Mouse (Mus musculus) ES-Bruce4 (cell line): ENCODE data around the gene Aste1. TPM values are rescaled to one million over a fixed set of nuclear protein-coding genes. Genes with fewer than 3 reads are reported as not detected.

Experiments
- H3K27ac ChIP-seq: 2 replicates; pipeline ENCODE4 v1.5.1; 2012; ENCODE audit warnings: low read length, inconsistent platforms; ENCODE audit not compliant: insufficient read depth
- H3K27me3 ChIP-seq: 2 replicates; pipeline ENCODE4 v1.6.1; 2012; ENCODE audit warnings: mild to moderate bottlenecking, low read length, inconsistent platforms; ENCODE audit not compliant: control insufficient read depth, poor library complexity, insufficient read depth, severe bottlenecking
- H3K36me3 ChIP-seq: 2 replicates; pipeline ENCODE4 v1.6.1; 2012; ENCODE audit warnings: inconsistent platforms, mild to moderate bottlenecking, low read length, moderate library complexity; ENCODE audit not compliant: control insufficient read depth, poor library complexity, insufficient read depth, severe bottlenecking
- H3K4me1 ChIP-seq: one replicate; pipeline ENCODE4 v1.8.1; 2011; ENCODE audit warnings: low read length; ENCODE audit not compliant: control insufficient read depth, insufficient read depth
- H3K4me3 ChIP-seq: 2 replicates; pipeline ENCODE4 v1.5.1; 2011; ENCODE audit warnings: low read depth, mild to moderate bottlenecking, low read length
- H3K9ac ChIP-seq: 2 replicates; pipeline ENCODE4 v1.6.1; 2012; ENCODE audit warnings: low read depth, mild to moderate bottlenecking, inconsistent platforms; ENCODE audit not compliant: poor library complexity, severe bottlenecking
- H3K9me3 ChIP-seq: replicated peaks from 2 replicates; pipeline ENCODE4 v1.6.1; 2012; ENCODE audit warnings: mild to moderate bottlenecking, low read length, inconsistent platforms; ENCODE audit not compliant: control insufficient read depth, poor library complexity, insufficient read depth, severe bottlenecking
- CTCF ChIP-seq: IDR thresholded peaks from one replicate; pipeline ENCODE4 v1.8.1; 2011; ENCODE audit warnings: low read depth, low read length
- EP300 ChIP-seq: IDR thresholded peaks from 2 replicates; pipeline ENCODE4 v1.6.1; 2011; ENCODE audit warnings: low read depth, low read length; ENCODE audit not compliant: insufficient read depth
- POLR2A ChIP-seq: IDR thresholded peaks from one replicate; pipeline ENCODE4 v1.8.1; 2011; ENCODE audit warnings: low read length; ENCODE audit not compliant: insufficient read depth
- polyA plus RNA-seq: library from polyadenylated mRNA; stranded (reverse); fragments of >200 nt; gene quantifications from 2 replicates; pipeline ENCODE4 v1.2.4, GENCODE M21; 2011; ENCODE audit warnings: low read depth; ENCODE audit not compliant: missing spikeins, insufficient read depth, insufficient read length

Gene Aste1
- polyA plus RNA-seq, result 11.0 and 15.5 TPM in 2 replicates

GRCm38 (mm10) chr9:105395218-105395627 lies at the start of gene Aste1, which contains the start of gene Nek11:
TSS of gene Aste1 (plus strand) at chr9:105395392.
TSS of gene Nek11 (minus strand) at chr9:105395524.
- Histone ChIP-seq H3K36me3 (peaks cover 21% of the 10 kb centered on the region), H3K4me3 (peak within 1 kb of the TSS; percentile 68), H3K27me3 (no peaks in the 10 kb centered on the region), H3K9ac (peak within 1 kb of the TSS; percentile 88), H3K4me1 (no peaks in the 10 kb centered on the region), H3K27ac (peak within 1 kb of the TSS; percentile 78), H3K9me3 (no peaks in the 10 kb centered on the region)
- TF ChIP-seq POLR2A, result no peak
- TF ChIP-seq CTCF, result no peak
- no peak for TF ChIP-seq EP300

DNA sequence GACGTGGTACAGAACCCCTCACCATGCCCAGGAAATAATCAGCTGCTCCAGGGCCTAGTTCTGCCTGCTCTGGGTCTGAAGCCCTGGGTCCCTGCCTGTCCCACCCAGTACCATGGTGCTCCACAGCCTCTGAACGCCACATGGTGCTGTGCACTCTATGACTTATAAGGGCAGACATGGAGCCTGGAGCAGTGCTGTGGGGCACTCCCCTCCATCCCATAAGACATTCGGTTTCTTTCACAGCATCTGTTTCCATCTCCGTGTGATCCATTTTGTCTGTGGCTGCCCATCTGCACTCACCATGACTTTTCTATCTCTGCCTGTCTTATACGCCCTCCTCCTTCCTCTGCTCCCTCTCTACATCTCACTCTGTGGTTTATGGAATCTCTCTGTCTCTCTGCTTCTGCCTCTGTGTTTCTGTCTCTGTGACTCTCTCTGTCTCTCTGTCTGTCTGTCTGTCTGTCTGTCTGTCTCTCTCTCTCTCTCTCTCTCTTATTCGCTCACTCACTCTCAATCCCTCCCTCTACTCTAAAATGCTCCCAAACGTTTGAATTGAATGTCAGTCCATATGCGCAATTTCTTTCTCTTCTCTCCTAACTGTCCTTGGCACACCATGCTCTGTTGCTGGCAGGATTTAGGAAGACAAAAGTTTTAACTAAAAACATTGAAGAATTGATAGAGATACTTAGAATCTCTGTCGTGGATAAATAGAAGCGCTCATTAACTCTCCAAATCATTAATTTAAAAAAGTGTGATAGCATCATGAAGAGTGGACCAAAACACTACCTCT lies 46.8 kb upstream of the Aste1 start:
- Histone ChIP-seq H3K9ac (no peak overlapping the region), H3K27ac (no peak overlapping the region), H3K36me3 (no peaks in the 10 kb centered on the region), H3K27me3 (no peaks in the 10 kb centered on the region), H3K4me3 (no peak overlapping the region), H3K4me1 (no peaks in the 10 kb centered on the region), H3K9me3 (no peaks in the 10 kb centered on the region)
- TF ChIP-seq POLR2A (no peak), EP300 (no peak), CTCF (no peak)

DNA sequence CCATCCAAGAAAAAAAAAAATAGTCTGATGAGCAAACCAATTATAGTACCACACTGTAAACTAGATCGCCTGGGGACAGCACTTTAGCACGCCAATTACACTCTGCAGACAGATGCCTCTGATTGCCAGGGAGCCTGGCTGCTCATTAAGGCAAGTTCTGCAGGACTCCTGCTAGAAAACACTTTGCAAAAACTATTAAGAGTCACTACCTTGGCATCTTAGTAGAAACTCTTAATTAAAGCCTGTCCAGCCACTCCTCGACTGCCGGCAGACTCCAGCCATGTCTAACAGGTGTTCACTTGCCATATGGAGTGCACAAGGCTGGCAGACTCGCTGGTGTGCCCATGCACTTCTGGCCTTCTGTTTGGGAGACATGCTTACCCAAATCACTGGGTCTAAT lies 46.2 kb upstream of the Aste1 start:
- Histone ChIP-seq H3K4me3 (no peak overlapping the region), H3K9me3 (no peaks in the 10 kb centered on the region), H3K4me1 (no peaks in the 10 kb centered on the region), H3K27me3 (no peaks in the 10 kb centered on the region), H3K36me3 (no peaks in the 10 kb centered on the region), H3K9ac (no peak overlapping the region), H3K27ac (no peak overlapping the region)
- TF ChIP-seq POLR2A (no peak), EP300 (no peak), CTCF (no peak)

DNA sequence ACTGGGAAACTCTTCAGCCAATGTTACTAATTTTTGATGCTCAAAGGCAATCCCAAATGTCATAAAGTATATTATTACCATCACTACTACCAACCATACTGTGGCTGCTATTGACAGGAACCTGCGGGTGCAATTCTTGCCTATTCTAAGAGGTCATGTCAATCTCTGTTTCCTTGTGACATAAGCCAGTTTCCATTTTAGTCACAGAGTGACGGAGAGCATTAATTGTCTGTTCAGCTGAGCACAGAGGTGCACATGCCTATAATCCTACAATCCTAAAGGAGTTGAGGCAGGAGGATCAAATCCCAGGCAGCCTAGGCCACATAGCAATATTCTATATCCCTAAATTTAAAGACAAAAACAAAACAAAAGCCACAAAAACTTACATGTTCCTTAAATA lies 33.0 kb upstream of the Aste1 start:
- Histone ChIP-seq H3K27ac (no peak overlapping the region), H3K9me3 (no peaks in the 10 kb centered on the region), H3K9ac (no peak overlapping the region), H3K27me3 (no peaks in the 10 kb centered on the region; the same call in 1 of the 2 replicates), H3K36me3 (no peaks in the 10 kb centered on the region), H3K4me1 (no peaks in the 10 kb centered on the region), H3K4me3 (no peak overlapping the region)
- TF ChIP-seq POLR2A (no peak), CTCF (no peak), EP300 (no peak)

GRCm38 (mm10) chr9:105363520-105364231 lies 31.5 kb upstream of the Aste1 start:
- Histone ChIP-seq H3K27ac (no peak overlapping the region), H3K4me3 (no peak overlapping the region), H3K36me3 (no peaks in the 10 kb centered on the region), H3K9me3 (no peaks in the 10 kb centered on the region), H3K9ac (no peak overlapping the region), H3K27me3 (no peaks in the 10 kb centered on the region), H3K4me1 (no peaks in the 10 kb centered on the region)
- no peak for TF ChIP-seq EP300
- no peak for TF ChIP-seq CTCF
- no peak for TF ChIP-seq POLR2A

DNA sequence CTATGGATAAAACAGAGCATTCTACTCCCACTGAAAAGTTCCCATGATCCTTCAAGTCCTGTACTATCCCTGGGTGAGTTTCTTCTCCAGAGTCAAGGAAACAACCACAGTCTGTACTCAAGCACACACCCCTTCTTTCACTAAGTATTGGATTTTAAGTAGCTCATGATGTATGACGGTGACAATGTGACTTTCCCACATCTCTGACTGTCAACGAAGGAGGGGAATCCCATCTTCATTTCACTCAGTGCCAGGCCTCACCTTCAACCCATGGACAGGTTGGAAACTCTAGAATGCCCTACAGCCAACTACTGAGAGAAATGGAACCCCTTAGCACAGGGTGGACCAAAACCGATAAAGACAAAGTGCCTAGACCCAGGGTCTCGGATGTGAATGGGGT lies 29.0 kb upstream of the Aste1 start:
- Histone ChIP-seq H3K9ac (no peak overlapping the region), H3K36me3 (no peaks in the 10 kb centered on the region), H3K9me3 (no peaks in the 10 kb centered on the region), H3K27ac (no peak overlapping the region), H3K27me3 (no peaks in the 10 kb centered on the region), H3K4me3 (no peak overlapping the region), H3K4me1 (no peaks in the 10 kb centered on the region)
- no peak for TF ChIP-seq CTCF
- TF ChIP-seq POLR2A, result no peak
- TF ChIP-seq EP300, result no peak
